Mouse (Mus musculus) hindbrain, embryonic 16.5 days (tissue): ENCODE measurements around the gene Ccdc86. TPM values are rescaled to one million over a fixed set of nuclear protein-coding genes. Genes with fewer than 3 reads are reported as not detected.

Experiments
- ATAC-seq: fragments of 200-750 bp; cut with Nextera tagmentation; 2 replicates; pipeline ENCODE4 v1.8.0; 2017; ENCODE audit warnings: moderate TSS enrichment, moderate library complexity
- H3K27ac ChIP-seq: fragments of 300-500 bp; sonication (generic); 2 replicates; pipeline ENCODE4 v1.5.1; 2014; ENCODE audit warnings: low read depth, mild to moderate bottlenecking, control low read depth, low read length, moderate library complexity
- H3K27me3 ChIP-seq: fragments of 300-500 bp; sonication (generic); replicated peaks from 2 replicates; pipeline ENCODE4 v1.6.1; 2014; ENCODE audit warnings: low read length; ENCODE audit not compliant: control insufficient read depth, insufficient read depth
- H3K36me3 ChIP-seq: fragments of 300-500 bp; sonication (generic); 2 replicates; pipeline ENCODE4 v1.6.1; 2014; ENCODE audit warnings: mild to moderate bottlenecking, low read length, moderate library complexity, mixed read lengths; ENCODE audit not compliant: control insufficient read depth, insufficient read depth
- H3K4me1 ChIP-seq: fragments of 300-500 bp; sonication (generic); 2 replicates; pipeline ENCODE4 v1.6.1; 2014; ENCODE audit warnings: low read depth, low read length; ENCODE audit not compliant: control insufficient read depth, insufficient read depth
- H3K4me2 ChIP-seq: fragments of 300-500 bp; sonication (generic); 2 replicates; pipeline ENCODE4 v1.6.1; 2014; ENCODE audit warnings: mild to moderate bottlenecking, low read length, control low read depth, moderate library complexity
- H3K4me3 ChIP-seq: fragments of 300-500 bp; sonication (generic); 2 replicates; pipeline ENCODE4 v1.5.1; 2014; ENCODE audit warnings: mild to moderate bottlenecking, low read length, control low read depth, moderate library complexity
- H3K9ac ChIP-seq: fragments of 300-500 bp; sonication (generic); 2 replicates; pipeline ENCODE4 v1.6.1; 2014; ENCODE audit warnings: low read depth, mild to moderate bottlenecking, control low read depth, low read length, moderate library complexity
- H3K9me3 ChIP-seq: fragments of 300-500 bp; sonication (generic); 2 replicates; pipeline ENCODE4 v1.6.1; 2014; ENCODE audit warnings: mild to moderate bottlenecking, low read length, moderate library complexity; ENCODE audit not compliant: control insufficient read depth
- WGBS: fragments of 180-500 bp; shearing (Covaris S2); extraction: QIAGEN DNeasy Blood & Tissue Kit; methylation state at CpG from one replicate; pipeline ENCODE4 v1.1.7; 2014; 5-methylcytosine and 5-hydroxymethylcytosine counted together
- polyA plus RNA-seq: library from polyadenylated mRNA; unstranded; fragments of >200 nt; fragmentation: Nextera tagmentation; extraction: Ambion mirVana; gene quantifications from 2 replicates; pipeline ENCODE4 v1.2.1, GENCODE M21; 2015

Gene Ccdc86
- polyA plus RNA-seq, 1 experiment from 2014 or later = 12.9 TPM

GRCm38 (mm10) chr19:10892201-10892600 lies 56.9 kb downstream of the Ccdc86 start:
- Histone ChIP-seq H3K4me1 (peaks cover 14% of the 10 kb centered on the region), H3K9me3 (no peaks in the 10 kb centered on the region), H3K9ac (no peak overlapping the region), H3K27ac (no peak overlapping the region), H3K36me3 (no peaks in the 10 kb centered on the region), H3K27me3 (no peaks in the 10 kb centered on the region), H3K4me3 (no peak overlapping the region), H3K4me2 (no peak overlapping the region)
- WGBS = 91% methylated on average over 3 of the region's 3 CpGs
- no peak for ATAC-seq

Other genes with a start within 250 kb of the Ccdc86 start
- 0.09 and 0.28 TPM in 2 replicates for gene Cd5, start 210.3 kb downstream of the Ccdc86 start, polyA plus RNA-seq
- gene Cd6, start 119.2 kb downstream of the Ccdc86 start, polyA plus RNA-seq = not detected in 2 replicates
- 0.20 and 0.33 TPM in 2 replicates for gene Slc15a3, start 109.5 kb downstream of the Ccdc86 start, polyA plus RNA-seq
- 180 and 196 TPM in 2 replicates for gene Tmem132a, start 79.3 kb downstream of the Ccdc86 start, polyA plus RNA-seq
- 50.2 and 50.7 TPM in 2 replicates for gene Tmem109, start 67.3 kb downstream of the Ccdc86 start, polyA plus RNA-seq
- 35.0 and 39.1 TPM in 2 replicates for gene Prpf19, start 54.0 kb downstream of the Ccdc86 start, polyA plus RNA-seq
- gene Zp1, start 28.6 kb downstream of the Ccdc86 start, polyA plus RNA-seq = 0.79 and 0.94 TPM in 2 replicates
- 0.19 and 0.20 TPM in 2 replicates for gene Ptgdr2, start 12.1 kb downstream of the Ccdc86 start, polyA plus RNA-seq
- not detected in 2 replicates for gene Ms4a10, start 25.4 kb upstream of the Ccdc86 start, polyA plus RNA-seq
- gene Ms4a15, start 44.0 kb upstream of the Ccdc86 start, polyA plus RNA-seq = not detected in 2 replicates
- not detected in 2 replicates for gene Ms4a18, start 68.8 kb upstream of the Ccdc86 start, polyA plus RNA-seq
- gene Ms4a8a, start 131.8 kb upstream of the Ccdc86 start, polyA plus RNA-seq = not detected in 2 replicates
- not detected in 2 replicates for gene 1700017D01Rik, start 181.6 kb upstream of the Ccdc86 start, polyA plus RNA-seq
- not detected in 2 replicates for gene 1700025F22Rik, start 216.1 kb upstream of the Ccdc86 start, polyA plus RNA-seq
- not detected in 2 replicates for gene Ms4a13, start 247.5 kb upstream of the Ccdc86 start, polyA plus RNA-seq